Mouse (Mus musculus): ENCODE measurements around the gene Ifih1.

DNA sequence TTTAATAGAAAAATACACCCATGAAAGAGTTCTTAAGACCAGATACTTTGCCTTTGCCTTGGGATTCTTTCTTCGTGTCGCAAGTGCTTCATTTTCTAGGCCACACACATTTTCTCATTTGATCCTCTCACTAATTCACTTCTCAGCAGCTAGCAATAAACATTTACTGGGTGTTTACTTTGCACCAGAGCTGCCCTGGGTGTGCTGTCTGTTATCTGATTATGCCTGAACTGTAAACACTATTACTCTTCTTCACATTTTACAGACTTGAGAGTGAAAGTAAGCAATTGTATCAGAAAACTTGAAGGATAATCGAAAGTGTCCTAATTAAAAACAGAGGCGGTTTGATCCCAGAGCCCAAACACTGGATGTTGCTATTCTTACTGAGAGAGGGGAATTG, 56.7 kb downstream of the Ifih1 start:
- TF ChIP-seq TAL1 (IDR thresholded peaks at IDR 0.05; ENCODE audit: low read length), result no peak
- TF ChIP-seq GATA1 (IDR thresholded peaks at IDR 0.05; ENCODE audit: low read length), result 0 out of 2 replicates have a peak, but pooled peaks have one; percentile 37

All from erythroblast, embryonic 14.5 days (primary cell).